Mouse (Mus musculus): ENCODE results near the gene Lrrc57.
"Not testable (repeated sequence)": the region's sequence is repeated elsewhere in the genome, so short reads cannot be mapped to it uniquely, and the experiment has no call there.

The Lrrc57 gene

DNA sequence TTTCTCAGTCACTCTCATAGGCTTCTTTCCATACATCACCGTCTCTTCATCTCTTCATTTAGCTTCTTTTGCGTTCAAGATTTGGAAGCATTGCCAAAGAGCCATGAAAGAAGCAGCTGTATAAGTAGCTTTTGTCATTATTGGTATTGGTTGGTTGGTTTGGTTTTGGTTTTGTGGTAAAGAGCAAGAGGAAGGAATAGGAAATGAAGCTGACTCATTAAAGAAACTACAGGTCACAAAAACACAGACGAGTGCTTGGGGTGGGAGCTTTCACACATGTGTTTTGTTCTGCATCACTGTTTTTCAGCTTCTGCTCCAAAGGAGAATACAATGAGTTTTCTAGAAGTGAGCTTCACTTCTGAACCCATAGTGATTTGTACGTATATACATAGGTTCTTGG is 9.8 kb downstream of the Lrrc57 start:
- DNase-seq (ENCODE audit: low spot score): no peak

DNA sequence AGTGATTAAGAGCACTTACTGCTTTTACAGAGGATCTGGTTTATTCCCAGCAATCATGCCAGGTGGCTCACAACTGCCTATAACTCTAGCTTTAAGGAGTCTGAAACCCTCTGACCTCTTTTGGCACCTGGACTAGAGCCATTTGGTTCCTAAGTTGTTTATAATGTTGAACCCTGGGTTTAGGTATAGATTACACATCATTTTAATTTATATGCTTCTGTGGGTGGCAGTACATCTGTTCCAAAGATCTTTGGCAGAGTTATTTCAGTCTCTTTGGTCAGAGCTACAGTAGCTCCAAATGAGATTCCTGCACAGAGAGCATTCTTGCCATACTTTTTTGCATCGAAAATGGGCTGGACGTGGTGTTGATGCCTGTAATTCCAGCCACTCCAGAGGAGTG is 11.6 kb downstream of the Lrrc57 start:
- DNase-seq (ENCODE audit: low spot score): no peak

DNA sequence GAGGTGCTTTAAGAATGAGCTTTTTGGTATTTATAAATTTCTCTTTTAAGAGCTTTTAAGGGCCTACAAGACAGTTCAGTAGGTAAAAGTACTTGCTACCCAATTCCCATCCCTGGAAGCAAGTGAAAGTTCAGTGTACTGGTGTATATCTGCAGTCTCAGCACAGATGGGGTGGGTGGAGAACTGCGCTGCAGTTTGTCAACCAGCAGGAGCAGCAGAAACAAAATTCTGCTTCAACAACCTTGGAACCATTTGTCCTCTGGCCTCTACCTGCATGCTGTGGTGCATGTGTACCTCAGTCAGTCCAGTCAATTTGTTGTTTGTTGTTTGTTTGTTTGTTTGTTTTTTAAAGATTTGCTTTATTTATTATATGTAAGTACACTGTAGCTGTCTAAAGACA is 17.1 kb downstream of the Lrrc57 start:
- no peak for DNase-seq (ENCODE audit: low spot score)

DNA sequence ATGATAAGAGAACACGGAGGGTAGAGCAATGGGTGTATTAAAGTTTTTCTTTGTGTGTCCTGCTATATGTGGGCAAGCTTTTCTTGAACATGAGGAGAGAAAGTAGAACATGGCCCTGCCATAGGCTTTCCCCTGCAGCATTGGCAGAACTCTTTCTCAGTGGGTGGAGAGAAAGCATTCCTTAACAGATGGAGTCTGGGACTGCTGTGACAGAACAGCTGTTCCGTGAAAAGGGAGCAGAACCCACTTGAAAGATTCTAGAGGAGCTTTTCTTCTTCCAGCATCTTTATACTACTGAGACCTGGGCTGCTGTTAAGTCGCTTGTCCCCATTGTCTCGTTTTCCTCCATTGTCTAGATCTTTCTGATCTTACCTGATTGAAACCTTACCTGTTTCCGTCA is 19.6 kb downstream of the Lrrc57 start:
- DNase-seq (ENCODE audit: low spot score): no peak

DNA sequence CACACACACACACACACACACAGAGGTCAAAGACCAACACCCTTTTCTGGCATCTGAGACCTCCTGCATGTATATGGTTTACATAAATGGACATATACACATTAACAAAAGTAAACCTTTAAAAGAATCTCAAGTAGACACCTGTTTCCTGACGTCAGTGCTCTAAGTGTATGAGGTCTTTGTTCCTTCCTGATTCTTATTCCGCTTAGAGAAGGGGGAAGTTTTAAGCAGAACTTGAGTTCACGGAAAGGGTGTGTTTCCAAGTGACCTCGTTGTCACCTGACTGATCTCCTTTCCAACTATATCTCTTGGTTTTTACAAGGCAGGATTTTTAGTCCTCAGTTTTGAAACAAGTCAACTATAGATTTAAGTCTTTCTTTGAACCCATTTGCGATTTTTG is 31.0 kb downstream of the Lrrc57 start:
- DNase-seq (ENCODE audit: low spot score): no peak

DNA sequence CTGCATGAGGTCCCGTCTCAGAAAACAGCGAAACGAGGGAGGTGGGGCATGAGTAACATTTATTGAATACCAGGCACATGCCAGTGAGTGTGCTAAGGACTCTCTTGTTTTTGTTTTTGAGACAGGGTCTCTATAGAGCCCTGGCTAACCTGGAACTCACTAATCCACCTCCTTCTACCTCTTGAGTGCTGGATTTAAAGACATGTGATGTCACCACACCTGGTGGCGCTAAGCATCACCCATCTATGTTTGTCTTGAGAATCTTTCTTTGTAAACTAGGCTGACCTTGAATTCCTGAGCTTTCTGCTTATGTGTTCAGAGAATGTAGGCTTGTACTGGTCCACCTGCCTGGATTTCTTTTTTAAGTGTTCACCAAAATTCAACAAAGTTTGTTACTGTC is 31.5 kb downstream of the Lrrc57 start:
- no peak for DNase-seq (ENCODE audit: low spot score)

DNA sequence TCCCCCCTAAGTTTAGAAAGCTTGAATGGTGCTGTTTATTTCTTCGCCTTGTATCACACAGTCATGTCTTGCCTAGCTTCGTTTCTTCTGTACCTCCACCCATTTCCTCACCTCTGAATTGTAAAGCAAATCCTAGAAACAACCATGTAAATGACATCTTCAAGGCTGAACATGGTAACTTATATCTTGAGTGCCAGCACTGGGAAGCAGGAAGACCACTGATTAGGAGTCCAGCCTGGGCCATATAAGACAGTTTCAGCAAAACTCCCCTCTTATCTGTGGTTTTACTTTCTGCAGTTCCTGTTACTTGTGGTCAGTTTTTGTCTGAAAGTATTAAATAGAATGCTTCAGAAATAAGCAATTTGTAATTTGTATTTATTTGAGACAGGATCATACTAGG is 33.3 kb downstream of the Lrrc57 start:
- no peak for DNase-seq (ENCODE audit: low spot score)

DNA sequence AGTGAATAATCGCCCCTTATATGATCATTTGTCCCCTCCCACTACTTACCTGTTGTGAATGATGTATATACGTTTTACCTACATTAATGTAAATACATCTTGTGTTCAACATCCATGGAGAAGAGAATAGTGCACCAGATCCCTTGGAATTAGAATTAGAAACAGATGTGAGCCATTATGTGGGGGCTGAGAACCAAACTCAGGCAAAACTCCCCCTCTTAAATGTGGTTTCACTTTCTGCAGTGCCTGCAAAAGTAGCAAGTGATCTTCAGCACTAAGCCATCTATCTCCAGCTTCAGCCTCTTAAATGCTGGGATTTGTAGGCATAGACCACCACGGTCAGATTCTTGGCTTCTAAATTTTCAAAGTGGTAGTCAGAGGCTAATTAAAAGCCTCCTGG is 34.2 kb downstream of the Lrrc57 start:
- DNase-seq (ENCODE audit: low spot score): no peak

DNA sequence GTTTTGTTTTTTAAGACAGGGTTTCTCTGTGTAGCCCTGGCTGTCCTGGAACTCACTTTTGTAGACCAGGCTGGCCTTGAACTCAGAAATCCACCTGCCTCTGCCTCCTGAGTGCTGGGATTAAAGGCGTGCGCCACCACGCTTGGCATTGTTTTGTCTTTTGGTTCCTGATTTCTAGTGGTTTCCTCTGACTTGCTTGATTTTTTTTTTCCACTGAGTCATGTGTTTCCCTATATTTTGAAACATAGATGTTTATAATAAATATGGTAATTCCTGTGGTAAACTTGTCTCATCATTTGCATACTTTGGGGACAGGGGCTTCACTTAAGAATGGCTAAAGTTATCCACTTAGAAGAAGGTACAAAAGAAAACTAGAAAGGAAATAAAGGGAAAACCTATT is 37.2 kb downstream of the Lrrc57 start:
- not testable (repeated sequence) for DNase-seq (ENCODE audit: low spot score)

DNA sequence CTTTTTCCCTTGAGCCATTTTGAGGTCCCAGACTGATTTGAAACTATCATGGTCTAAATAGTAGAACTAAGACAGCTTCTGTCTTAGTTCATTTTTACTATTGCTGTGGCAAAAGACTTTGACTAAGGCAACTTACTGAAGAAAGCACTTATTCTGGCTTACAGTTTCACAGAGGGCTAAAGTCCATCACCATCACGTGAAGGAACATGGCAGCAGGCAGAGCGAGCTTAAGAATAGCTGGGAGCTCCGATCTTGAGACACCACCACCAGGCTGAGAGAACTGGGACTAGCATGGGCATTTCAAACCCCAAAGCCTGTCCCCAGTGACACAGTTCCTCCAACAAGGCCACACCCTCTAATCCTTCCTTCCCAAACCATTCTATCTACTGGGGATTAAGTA is 38.2 kb downstream of the Lrrc57 start:
- DNase-seq (ENCODE audit: low spot score): no peak

DNA sequence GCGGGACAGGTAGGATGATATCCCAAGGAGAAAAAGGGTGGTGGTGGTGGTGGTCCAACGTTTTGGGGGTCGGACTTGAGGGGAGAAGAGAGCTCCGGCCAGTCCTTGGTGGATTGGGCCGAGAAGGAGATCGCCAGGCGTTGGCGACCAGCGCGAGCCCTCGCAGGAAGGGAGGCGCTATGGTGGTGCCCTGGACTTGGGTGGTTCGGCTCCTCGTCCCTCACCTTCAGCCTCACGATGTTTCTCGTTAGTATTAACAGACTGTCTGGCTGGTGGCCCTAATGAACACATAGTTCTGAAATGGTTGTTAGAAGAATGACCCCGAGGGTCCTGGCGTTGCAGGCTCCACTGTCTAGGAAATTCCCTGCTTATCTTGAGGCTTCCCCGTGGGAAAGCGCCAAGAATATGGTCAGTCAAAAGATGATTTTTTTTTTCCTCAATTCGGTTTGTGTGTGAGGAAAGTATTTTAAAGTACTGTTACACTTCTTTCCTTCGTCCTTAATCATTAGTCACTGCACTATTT is 41.5 kb downstream of the Lrrc57 start:
- DNase-seq (ENCODE audit: low spot score): no peak

DNA sequence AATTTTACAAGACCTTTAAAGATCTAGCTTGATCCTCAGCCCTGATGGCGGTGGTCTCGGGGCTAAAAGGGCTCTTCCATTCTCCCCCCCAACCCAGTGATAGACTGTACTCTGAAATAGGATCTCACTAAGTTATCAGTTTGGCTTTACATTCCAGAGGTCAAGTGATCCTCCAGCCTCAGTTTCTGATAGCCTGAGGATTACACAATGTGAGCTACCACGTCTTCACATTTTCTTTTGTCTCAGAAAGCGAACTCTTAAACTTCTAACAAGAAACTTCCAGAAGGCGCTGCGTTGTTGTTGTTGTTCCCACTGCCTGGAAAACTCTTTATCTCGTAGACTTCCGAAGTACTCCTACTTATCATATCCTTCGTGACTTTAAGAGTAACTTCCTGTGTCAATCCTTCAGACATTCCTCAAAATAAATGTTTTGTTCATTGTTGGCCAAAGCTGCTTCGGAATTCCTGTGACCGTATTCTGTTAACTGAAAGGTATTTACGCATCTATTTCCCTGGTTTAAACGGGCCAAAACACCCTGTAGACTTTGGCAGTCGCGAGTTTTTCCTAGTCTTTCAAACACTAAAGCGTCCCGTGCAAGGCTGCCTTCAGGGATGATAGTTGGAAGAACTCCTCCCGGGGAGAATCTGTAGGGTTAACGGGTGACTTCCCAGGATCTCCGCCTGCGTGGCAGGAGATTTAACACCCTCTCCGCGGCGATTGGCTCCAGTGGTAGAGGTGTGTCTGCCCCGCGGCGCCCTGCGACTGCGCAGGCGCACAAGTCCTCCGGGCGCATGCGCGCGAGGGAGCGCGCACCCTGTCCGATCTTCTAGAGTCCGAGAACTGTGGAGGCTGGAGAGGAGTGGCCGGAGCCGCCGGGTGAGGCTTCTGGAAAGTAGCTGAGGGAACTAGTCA is 42.2 kb downstream of the Lrrc57 start, which contains the start of gene Snap23:
Gene Snap23, plus strand, starts transcription at position 786 of the 912 bp plus-strand sequence.
- DNase-seq (ENCODE audit: low spot score): peak; percentile 92

DNA sequence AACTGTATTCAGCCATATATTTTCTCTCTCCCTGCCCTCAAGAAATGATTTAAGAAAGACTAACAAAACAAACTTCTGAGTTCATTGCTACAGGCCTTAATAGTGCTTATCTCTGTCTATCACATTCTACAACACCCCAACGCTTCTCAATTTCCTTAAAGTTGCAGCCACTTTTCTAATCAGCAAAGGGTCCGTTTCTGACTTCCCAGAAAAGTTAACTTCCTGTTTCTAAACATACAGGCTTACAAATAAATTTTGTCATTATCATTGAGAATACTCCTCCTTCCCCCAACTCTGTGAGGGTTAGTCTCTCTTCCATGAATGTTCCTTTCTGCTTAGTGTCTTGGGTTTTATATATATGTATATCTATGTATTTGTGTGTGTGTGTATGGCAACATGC is 44.0 kb downstream of the Lrrc57 start:
- no peak for DNase-seq (ENCODE audit: low spot score)

DNA sequence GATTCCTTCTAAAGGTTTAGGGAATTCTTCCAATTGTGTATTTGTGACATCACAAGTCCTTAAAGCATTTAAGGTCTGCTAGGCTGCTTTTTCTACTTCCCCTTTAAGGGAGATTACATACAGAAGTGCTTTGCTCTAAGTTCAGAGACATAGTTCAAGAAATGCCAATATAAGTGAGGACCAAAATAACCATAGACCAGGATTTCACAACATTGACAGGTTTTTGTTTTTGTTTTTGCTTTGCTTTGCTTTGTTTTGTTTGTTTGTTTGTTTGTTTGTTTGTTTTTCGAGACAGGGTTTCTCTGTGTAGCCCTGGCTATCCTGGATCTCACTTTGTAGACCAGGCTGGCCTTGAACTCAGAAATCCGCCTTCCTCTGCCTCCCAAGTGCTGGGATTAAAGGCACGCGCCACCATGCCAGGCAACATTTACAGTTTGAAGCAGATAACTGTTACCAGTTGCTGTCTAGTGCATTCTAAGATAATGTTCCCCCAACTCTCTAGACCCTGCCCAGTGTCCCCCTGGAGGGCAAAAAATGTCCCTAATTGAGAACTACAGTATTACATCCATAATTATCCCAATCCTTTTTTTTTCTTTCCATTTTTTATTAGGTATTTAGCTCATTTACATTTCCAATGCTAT is 44.7 kb downstream of the Lrrc57 start:
- DNase-seq (ENCODE audit: low spot score): not testable (repeated sequence)

DNA sequence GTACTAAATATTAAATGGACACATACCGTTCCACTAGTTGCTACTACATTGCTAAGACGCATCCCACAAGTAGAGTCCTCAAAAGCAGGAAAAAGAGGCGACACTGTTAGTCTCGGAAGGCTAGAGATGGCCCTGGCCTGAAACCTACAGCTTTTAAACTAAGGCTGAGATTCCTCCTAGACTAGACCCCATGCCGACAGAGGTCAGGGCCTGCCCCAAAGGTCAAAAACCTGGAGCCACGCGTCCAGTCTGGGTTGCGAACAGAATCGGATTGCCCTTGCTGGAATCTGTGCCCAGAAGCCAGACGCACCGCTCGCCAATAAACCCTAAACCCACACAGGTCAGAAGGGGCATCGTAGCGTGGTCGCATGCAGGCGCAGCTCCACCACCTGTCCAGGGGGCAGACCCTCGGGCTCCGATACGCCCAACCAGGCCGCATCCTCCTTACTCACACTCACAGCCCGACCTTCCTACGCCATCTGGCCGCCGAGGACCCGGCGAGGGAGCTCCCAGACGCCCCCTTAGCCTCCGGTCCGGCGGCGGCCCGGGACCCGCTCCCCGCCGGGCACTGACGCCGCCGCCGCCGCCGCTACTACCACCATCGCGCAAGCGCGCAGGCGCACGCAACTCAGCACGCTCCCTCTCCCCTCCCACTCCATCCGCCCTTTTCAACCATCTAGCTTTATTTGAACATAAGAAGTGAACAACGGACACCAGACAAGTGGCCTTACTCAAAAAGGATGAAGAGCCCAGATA is 45.9 kb downstream of the Lrrc57 start, which contains the start of gene Zfp106:
Gene Zfp106, minus strand, starts transcription at position 609 of the 756 bp plus-strand sequence.
- peak; percentile 78 for DNase-seq (ENCODE audit: low spot score)

DNA sequence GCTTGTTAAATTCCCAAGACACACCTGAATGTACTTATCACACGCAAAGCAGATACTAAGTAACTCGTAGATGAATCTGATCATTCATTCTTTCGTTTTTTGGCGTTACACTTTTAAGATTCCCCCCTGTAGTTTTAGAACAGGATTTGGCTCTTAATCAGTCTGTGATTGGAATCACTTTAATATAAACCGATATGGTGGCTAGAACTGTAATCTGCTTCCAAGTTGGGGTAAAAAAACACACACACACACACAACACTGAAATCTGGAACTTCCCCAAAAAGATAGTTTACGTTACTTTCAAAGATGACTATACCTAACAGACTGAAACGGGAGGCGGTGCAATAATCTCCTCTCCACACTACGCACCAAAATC is 46.5 kb downstream of the Lrrc57 start:
- no peak for DNase-seq (ENCODE audit: low spot score)

DNA sequence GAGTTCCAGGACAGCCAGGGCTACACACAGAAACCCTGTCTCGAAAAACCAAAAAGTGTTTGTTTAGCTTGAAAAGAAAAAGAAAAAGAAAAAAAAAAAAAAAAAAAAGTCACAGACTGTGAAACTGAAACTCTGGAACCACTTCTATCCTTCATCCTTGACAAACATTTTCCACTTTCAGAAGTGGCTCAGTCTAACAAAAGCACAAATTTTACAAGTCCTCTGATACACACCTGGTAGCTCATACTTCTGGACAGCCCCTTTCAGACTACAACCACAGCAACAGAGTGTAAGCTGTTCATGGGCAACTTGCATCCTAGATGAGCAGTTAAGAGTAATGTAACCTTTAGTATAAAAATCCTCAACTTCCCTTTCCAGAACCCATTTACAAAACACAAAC is 47.8 kb downstream of the Lrrc57 start:
- DNase-seq (ENCODE audit: low spot score): no peak

DNA sequence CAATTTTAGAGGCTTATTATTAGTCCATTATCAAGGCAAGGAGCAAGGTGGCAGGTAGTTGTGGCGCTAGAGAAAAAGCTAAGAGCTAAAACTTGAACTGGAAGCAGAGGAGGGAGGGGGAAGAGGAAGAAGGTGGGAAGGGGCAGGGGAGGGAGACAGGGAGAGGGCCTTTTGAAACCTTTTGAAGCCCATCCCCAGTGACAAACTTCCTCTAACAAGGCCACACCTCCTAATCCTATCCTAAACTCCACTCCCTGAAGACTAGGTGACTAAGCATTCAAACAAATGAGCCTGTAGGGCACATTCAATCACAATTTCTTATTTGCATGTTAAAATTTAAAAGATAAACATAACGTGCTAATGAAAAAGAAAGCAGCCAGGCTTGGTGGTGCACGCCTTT is 50.5 kb downstream of the Lrrc57 start:
- DNase-seq (ENCODE audit: low spot score): no peak

DNA sequence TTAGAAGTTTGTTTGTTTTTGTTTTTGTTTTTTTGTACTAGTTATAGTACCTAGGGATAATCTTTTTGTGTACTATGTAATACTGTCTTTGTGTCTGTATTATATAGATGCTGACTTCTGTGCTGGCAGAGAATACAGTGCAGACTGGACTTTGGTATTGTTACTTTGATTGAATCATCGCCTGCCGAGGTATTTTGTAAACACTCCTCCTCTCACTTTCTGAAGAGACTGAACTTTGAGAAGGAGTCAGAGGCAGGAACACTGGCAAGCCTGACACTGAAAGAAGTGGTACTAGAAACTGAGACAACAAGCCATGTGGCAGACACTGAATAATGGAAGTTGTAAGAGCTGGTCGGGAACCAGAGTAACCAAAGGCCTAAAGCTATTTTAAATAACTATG is 52.5 kb downstream of the Lrrc57 start:
- DNase-seq (ENCODE audit: low spot score): no peak
